Mouse (Mus musculus) thymus, postnatal 14 days (tissue): ENCODE data around the gene Mcts2.
"Not testable (repeated sequence)": the region's sequence is repeated elsewhere in the genome, so short reads cannot be mapped to it uniquely, and the experiment has no call there.

Experiments
- DNase-seq: peaks from one replicate; pipeline ENCODE4 v3.0.0; 2021

Mcts2 gene

GRCm38 (mm10) chr2:152686806-152687267 lies at the start of gene Mcts2:
Gene Mcts2 (plus strand): TSS chr2:152687035.
- DNase-seq = no peak

- no peak for DNase-seq
These were observed 49.5 kb upstream of the Mcts2 start for GRCm38 (mm10) chr2:152637381-152637780.

- no peak for DNase-seq
These were observed 48.0 kb upstream of the Mcts2 start for GRCm38 (mm10) chr2:152638865-152639264.

GRCm38 (mm10) chr2:152639406-152640113 lies 47.3 kb upstream of the Mcts2 start:
- no peak for DNase-seq

- no peak for DNase-seq
These were observed 33.8 kb upstream of the Mcts2 start for GRCm38 (mm10) chr2:152652901-152653620.

GRCm38 (mm10) chr2:152653874-152654715 lies 32.7 kb upstream of the Mcts2 start:
- DNase-seq = peak; percentile 25

- DNase-seq = no peak
These were observed 29.4 kb upstream of the Mcts2 start for GRCm38 (mm10) chr2:152657398-152657797.

- no peak for DNase-seq
These were observed 25.7 kb upstream of the Mcts2 start for GRCm38 (mm10) chr2:152661163-152661562.

- DNase-seq = not testable (repeated sequence)
These were observed 20.6 kb upstream of the Mcts2 start for GRCm38 (mm10) chr2:152666191-152666590.

- peak; percentile 93 for DNase-seq
These were observed 17.6 kb upstream of the Mcts2 start, which contains the start of gene H13 for GRCm38 (mm10) chr2:152669256-152669638. Gene H13 (plus strand): TSS chr2:152669461.

GRCm38 (mm10) chr2:152669639-152670484 lies 17.0 kb upstream of the Mcts2 start:
- peak; percentile 59 for DNase-seq

- peak; percentile 95 for DNase-seq
These were observed 15.7 kb upstream of the Mcts2 start for GRCm38 (mm10) chr2:152670983-152671641.

GRCm38 (mm10) chr2:152671642-152671999 lies 15.2 kb upstream of the Mcts2 start:
- DNase-seq = peak; percentile 86

- no peak for DNase-seq
These were observed 14.7 kb upstream of the Mcts2 start for GRCm38 (mm10) chr2:152672166-152672565.

GRCm38 (mm10) chr2:152674148-152674547 lies 12.7 kb upstream of the Mcts2 start:
- DNase-seq = no peak

- DNase-seq = no peak
These were observed 11.5 kb upstream of the Mcts2 start for GRCm38 (mm10) chr2:152675252-152675791.

- DNase-seq = peak; percentile 67
These were observed 8.5 kb upstream of the Mcts2 start for GRCm38 (mm10) chr2:152678302-152678701.

- DNase-seq = no peak
These were observed 7.9 kb upstream of the Mcts2 start for GRCm38 (mm10) chr2:152678925-152679324.

GRCm38 (mm10) chr2:152679701-152680355 lies 7.0 kb upstream of the Mcts2 start:
- DNase-seq = no peak

GRCm38 (mm10) chr2:152683086-152683485 lies 3.7 kb upstream of the Mcts2 start:
- no peak for DNase-seq

- DNase-seq = no peak
These were observed 436 bp upstream of the Mcts2 start for GRCm38 (mm10) chr2:152686399-152686798.
